Comparison of ENCODE assay signal across 11 mouse cellular contexts in genomic region chr1:85742916-85743505, GRCm38 (mm10). TPM values are rescaled to one million over a fixed set of nuclear protein-coding genes. Genes with fewer than 3 reads are reported as not detected.
A peak's percentile ranks its signal among the peaks of the same experiment; 100 is the strongest.
DNase-seq lines count a peak whose midpoint lies in the region; ATAC-seq and TF ChIP-seq lines count a peak whose summit lies in the region.
"Had no signal": no experiment of that assay in that cellular context is flagged by ENCODE, and none has a peak within 500 bp of the region (broad histone marks: within the 10 kb centered on the region; RNA-seq: fewer than 3 reads in every experiment).

No protein-coding gene starts in this region.

- H3K4me3 ChIP-seq in lung, embryonic 14.5 days (ENCODE audit: low read depth, low read length): no peak overlapping the region
- no peak overlapping the region for H3K4me3 ChIP-seq in embryonic facial prominence, embryonic 11.5 days (ENCODE audit: low read depth, low read length)
- H3K4me3 ChIP-seq: heart, adult 2 months had no signal

- no peaks in the 10 kb centered on the region for H3K4me1 ChIP-seq in lung, embryonic 14.5 days (ENCODE audit: insufficient read depth)
- no peaks in the 10 kb centered on the region for H3K4me1 ChIP-seq in embryonic facial prominence, embryonic 11.5 days (ENCODE audit: control insufficient read depth, insufficient read depth, low read length)

- no peaks in the 10 kb centered on the region for H3K27me3 ChIP-seq in lung, embryonic 14.5 days (ENCODE audit: insufficient read depth, low read length)
- H3K27me3 ChIP-seq in embryonic facial prominence, embryonic 11.5 days (ENCODE audit: control insufficient read depth, insufficient read depth, low read length): no peaks in the 10 kb centered on the region

- 18% methylated on average over 2 of the region's 2 CpGs for WGBS in lung, embryonic 14.5 days
- WGBS in embryonic facial prominence, embryonic 11.5 days: 8% methylated on average over 2 of the region's 2 CpGs

- TF ChIP-seq CTCF in lung, embryonic 14.5 days (IDR thresholded peaks at IDR 0.05; ENCODE audit: low read depth): no peak

- no peak for DNase-seq in lung, embryonic 14.5 days
- no peak for DNase-seq in lung, postnatal 10 days
- peak; percentile 39 for DNase-seq in embryonic facial prominence, embryonic 11.5 days (ENCODE audit: low spot score)
- DNase-seq in mesoderm, embryonic 11.5 days (ENCODE audit: low read depth, low spot score): peak; percentile 61
- DNase-seq in retina, postnatal 1 day: peak; percentile 82
- no peak for DNase-seq in liver
- DNase-seq in left cerebral cortex, adult 11 months (ENCODE audit: low spot score): no peak
- no peak for DNase-seq in spleen, postnatal 10 days (ENCODE audit: low spot score in 2 of 2)
- DNase-seq: cerebellum, postnatal 14 days; heart, adult 2 months; heart, postnatal 4 days had no signal

- H3K9me3 ChIP-seq in lung, embryonic 14.5 days (ENCODE audit: low read depth, low read length): no peaks in the 10 kb centered on the region
- H3K9me3 ChIP-seq in embryonic facial prominence, embryonic 11.5 days (replicated peaks; ENCODE audit: control insufficient read depth, low read length): no peaks in the 10 kb centered on the region

- H3K36me3 ChIP-seq in lung, embryonic 14.5 days (ENCODE audit: insufficient read depth): no peaks in the 10 kb centered on the region
- no peaks in the 10 kb centered on the region for H3K36me3 ChIP-seq in embryonic facial prominence, embryonic 11.5 days (replicated peaks; ENCODE audit: control insufficient read depth, insufficient read depth, low read depth, low read length)

- no peak overlapping the region for H3K4me2 ChIP-seq in lung, embryonic 14.5 days
- no peak overlapping the region for H3K4me2 ChIP-seq in embryonic facial prominence, embryonic 11.5 days (ENCODE audit: low read depth, low read length)

- no peak overlapping the region for H3K27ac ChIP-seq in lung, embryonic 14.5 days (ENCODE audit: low read depth)
- no peak overlapping the region for H3K27ac ChIP-seq in embryonic facial prominence, embryonic 11.5 days (replicated peaks; ENCODE audit: low read depth, low read length)
- H3K27ac ChIP-seq: heart, adult 2 months had no signal

- ATAC-seq in lung, embryonic 14.5 days (ENCODE audit: insufficient read depth): peak; percentile 52; the same call in 1 of the 2 replicates
- peak; percentile 84 for ATAC-seq in embryonic facial prominence, embryonic 11.5 days (replicated peaks; ENCODE audit: insufficient number of reproducible peaks, low FRiP score, low TSS enrichment, low read depth)

- no peak overlapping the region for H3K9ac ChIP-seq in lung, embryonic 14.5 days
- H3K9ac ChIP-seq in embryonic facial prominence, embryonic 11.5 days (replicated peaks; ENCODE audit: low read length): no peak overlapping the region

RNA-seq across cellular contexts. Expression of gene A630001G21Rik, which starts 35.4 kb away (rescaled TPM):
- 1.4 and 1.8 TPM in 2 replicates for polyA plus RNA-seq in lung, embryonic 14.5 days (2014; fragmentation: Nextera tagmentation; extraction: Ambion mirVana)
- 1.3 and 1.7 TPM in 2 replicates for polyA plus RNA-seq in embryonic facial prominence, embryonic 11.5 days (2014; fragmentation: Nextera tagmentation; extraction: Ambion mirVana)

RNA-seq across cellular contexts. Expression of gene Cab39, which starts 50.2 kb away (rescaled TPM):
- 47.0 and 49.3 TPM in 2 replicates for polyA plus RNA-seq in lung, embryonic 14.5 days (2014; fragmentation: Nextera tagmentation; extraction: Ambion mirVana)
- 49.1 and 61.5 TPM in 2 replicates for polyA plus RNA-seq in embryonic facial prominence, embryonic 11.5 days (2014; fragmentation: Nextera tagmentation; extraction: Ambion mirVana)

Comparison
In these comparisons a context has a peak if more than half of its experiments do, and no peak if none do; other contexts are left out.
1. DNase-seq: peak in embryonic facial prominence, embryonic 11.5 days (single experiment), mesoderm, embryonic 11.5 days (single experiment) and retina, postnatal 1 day (single experiment); none in lung, embryonic 14.5 days (single experiment), lung, postnatal 10 days (single experiment), liver (single experiment), left cerebral cortex, adult 11 months (single experiment) and spleen, postnatal 10 days (0 of 2).